Mouse (Mus musculus): ENCODE results near the gene Atp5h. TPM values are rescaled to one million over a fixed set of nuclear protein-coding genes. Genes with fewer than 3 reads are reported as not detected.

The Atp5h gene
- total and polyA plus RNA-seq, 3 experiments, result 107 to 764 (median 487) TPM

DNA sequence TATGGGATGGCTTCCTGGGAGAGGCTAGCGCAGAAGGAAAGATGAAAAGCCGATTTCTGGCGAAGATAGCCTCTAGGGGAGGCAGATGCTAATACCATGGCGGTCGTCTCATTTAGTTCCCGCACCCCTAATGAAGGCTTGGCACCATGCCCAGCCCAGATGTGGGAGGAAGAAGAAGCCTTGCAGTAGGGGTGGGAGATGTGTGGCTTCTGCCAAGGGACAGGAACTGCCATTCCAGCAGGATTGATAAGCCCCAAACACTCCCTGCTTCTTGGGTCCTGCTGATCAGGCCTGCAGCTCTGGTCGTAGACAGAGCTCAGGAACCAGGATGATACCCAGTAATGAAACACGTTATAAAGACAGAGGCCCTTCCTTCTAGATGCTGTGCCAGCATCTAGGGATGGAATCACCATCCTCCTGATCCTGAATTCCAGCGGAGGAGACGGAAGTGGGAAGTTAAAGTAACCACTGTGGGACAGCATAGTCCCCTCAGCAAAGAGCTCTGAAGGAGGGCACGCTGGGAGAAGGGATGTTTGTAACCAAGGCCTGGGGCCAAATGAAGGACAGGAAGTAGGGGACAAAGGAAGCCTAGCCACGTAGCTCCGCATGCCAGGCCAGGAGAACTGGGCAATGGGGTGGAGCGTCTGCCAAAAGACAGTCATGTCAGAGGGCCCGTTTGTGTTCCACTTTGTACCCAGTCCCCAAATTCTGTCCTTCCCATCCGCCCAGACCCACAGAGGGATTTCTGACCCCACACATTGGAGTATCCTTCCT, 35.9 kb downstream of the Atp5h start:
- H3K4me3 ChIP-seq (ENCODE audit: low read depth, low read length), result no peak overlapping the region
- peaks cover 7% of the 10 kb centered on the region for H3K9me3 ChIP-seq (replicated peaks)
- no peak for TF ChIP-seq POLR2AphosphoS5 (IDR thresholded peaks at IDR 0.05; ENCODE audit: insufficient replicate concordance, low read depth, low read length)
- no peak for TF ChIP-seq GATA2 (IDR thresholded peaks at IDR 0.05; ENCODE audit: borderline replicate concordance, low read depth, low read length)
- TF ChIP-seq GATA1 (IDR thresholded peaks at IDR 0.05; ENCODE audit: borderline replicate concordance, low read length), result no peak
- TF ChIP-seq CTCF (IDR thresholded peaks at IDR 0.05; ENCODE audit: low read depth, low read length), result no peak
- TF ChIP-seq TAL1 (conservative IDR thresholded peaks at IDR 0.05; ENCODE audit: low read depth, low read length), result no peak
- H3K36me3 ChIP-seq (replicated peaks), result no peaks in the 10 kb centered on the region
- no peak for ATAC-seq (ENCODE audit: extremely low read depth, insufficient number of reproducible peaks, low FRiP score, poor library complexity, severe bottlenecking)
- peaks cover 28% of the 10 kb centered on the region; the same call in 1 of the 2 replicates for H3K27me3 ChIP-seq (ENCODE audit: insufficient read depth, low read length)
- DNase-seq (ENCODE audit: low spot score), result no peak
- H3K4me1 ChIP-seq (ENCODE audit: insufficient read depth, low read depth, low read length), result no peaks in the 10 kb centered on the region

DNA sequence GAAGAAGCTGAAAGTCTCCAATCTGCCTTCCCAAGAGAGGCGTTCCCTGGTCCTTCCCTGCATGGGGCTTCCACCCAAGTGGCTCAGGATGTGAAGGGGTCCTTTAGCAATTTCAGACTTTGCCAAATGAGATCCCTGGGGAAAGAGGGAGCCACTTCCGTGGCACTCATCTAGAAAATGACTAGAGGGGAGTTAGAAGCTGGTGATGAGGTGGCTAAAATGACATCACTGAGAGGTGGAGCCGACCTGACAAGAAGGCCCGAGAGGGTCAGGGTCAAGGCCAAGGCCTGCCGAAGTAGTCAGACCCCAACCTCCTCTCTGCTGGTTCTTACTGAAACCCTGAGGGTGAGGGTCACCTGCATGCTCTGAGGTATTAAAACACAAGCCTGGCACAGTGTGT, 36.9 kb downstream of the Atp5h start:
- Histone ChIP-seq H3K27me3 (ENCODE audit: insufficient read depth, low read length) (peaks cover 28% of the 10 kb centered on the region; the same call in 1 of the 2 replicates), H3K4me3 (ENCODE audit: low read depth, low read length) (no peak overlapping the region), H3K36me3 (replicated peaks) (no peaks in the 10 kb centered on the region), H3K9me3 (replicated peaks) (peaks cover 10% of the 10 kb centered on the region), H3K4me1 (ENCODE audit: insufficient read depth, low read depth, low read length) (no peaks in the 10 kb centered on the region)
- DNase-seq (ENCODE audit: low spot score) (no peak), ATAC-seq (ENCODE audit: extremely low read depth, insufficient number of reproducible peaks, low FRiP score, poor library complexity, severe bottlenecking) (no peak)
- TF ChIP-seq CTCF (IDR thresholded peaks at IDR 0.05; ENCODE audit: low read depth, low read length), result no peak
- TF ChIP-seq POLR2AphosphoS5 (IDR thresholded peaks at IDR 0.05; ENCODE audit: insufficient replicate concordance, low read depth, low read length), result no peak
- TF ChIP-seq TAL1 (conservative IDR thresholded peaks at IDR 0.05; ENCODE audit: low read depth, low read length), result no peak
- no peak for TF ChIP-seq GATA1 (IDR thresholded peaks at IDR 0.05; ENCODE audit: borderline replicate concordance, low read length)
- no peak for TF ChIP-seq GATA2 (IDR thresholded peaks at IDR 0.05; ENCODE audit: borderline replicate concordance, low read depth, low read length)

DNA sequence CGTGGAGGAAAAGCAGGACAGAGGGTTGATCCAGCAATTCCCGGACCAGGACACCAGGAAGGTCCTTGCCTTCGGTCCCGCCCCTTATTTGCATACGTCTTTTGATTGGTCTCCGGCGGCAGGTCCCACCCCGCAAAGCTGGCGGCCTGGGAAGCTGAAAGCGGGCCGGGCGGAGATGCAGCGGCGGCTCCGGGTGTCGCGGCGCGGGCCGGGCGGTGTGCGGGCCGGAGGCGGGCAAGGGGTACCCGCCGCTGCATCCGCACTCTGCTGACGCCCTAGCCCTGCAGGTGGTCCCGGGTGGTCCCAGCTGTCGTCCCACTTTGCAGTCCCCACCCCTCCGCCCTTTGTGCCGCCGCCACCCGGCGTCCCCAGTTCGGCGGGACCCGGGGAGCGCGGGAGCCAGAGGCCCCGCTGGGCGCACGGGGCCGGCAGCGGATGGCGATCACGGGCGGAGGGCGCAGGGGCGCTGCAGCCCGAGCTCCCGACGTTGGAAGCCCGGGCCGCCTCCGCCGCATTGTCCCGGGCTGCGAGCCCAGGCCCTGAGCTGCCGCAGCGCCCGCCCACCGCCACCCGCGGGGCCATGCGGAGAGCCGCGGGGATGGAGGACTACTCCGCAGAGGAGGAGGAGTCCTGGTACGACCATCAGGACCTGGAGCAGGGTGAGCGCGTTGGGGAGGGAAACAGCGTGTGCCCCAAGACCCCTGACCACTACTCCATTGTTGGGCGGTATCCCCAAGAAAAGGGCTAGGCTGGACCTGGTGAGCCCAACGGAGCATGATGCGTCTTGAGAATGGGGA, 37.8 kb downstream of the Atp5h start, which contains the start of gene Cdr2l:
Gene Cdr2l, plus strand, starts transcription at position 174 of the 797 bp plus-strand sequence.
- ATAC-seq (ENCODE audit: extremely low read depth, insufficient number of reproducible peaks, low FRiP score, poor library complexity, severe bottlenecking), result no peak
- Histone ChIP-seq H3K36me3 (replicated peaks) (no peaks in the 10 kb centered on the region), H3K9me3 (replicated peaks) (peaks cover 11% of the 10 kb centered on the region), H3K4me3 (ENCODE audit: low read depth, low read length) (no peak within 1 kb of the TSS), H3K27me3 (ENCODE audit: insufficient read depth, low read length) (peaks cover 28% of the 10 kb centered on the region; the same call in 1 of the 2 replicates), H3K4me1 (ENCODE audit: insufficient read depth, low read depth, low read length) (no peaks in the 10 kb centered on the region)
- no peak for DNase-seq (ENCODE audit: low spot score)
- TF ChIP-seq TAL1 (conservative IDR thresholded peaks at IDR 0.05; ENCODE audit: low read depth, low read length) (no peak), POLR2AphosphoS5 (IDR thresholded peaks at IDR 0.05; ENCODE audit: insufficient replicate concordance, low read depth, low read length) (no peak), GATA1 (IDR thresholded peaks at IDR 0.05; ENCODE audit: borderline replicate concordance, low read length) (no peak), GATA2 (IDR thresholded peaks at IDR 0.05; ENCODE audit: borderline replicate concordance, low read depth, low read length) (no peak), CTCF (IDR thresholded peaks at IDR 0.05; ENCODE audit: low read depth, low read length) (no peak)

DNA sequence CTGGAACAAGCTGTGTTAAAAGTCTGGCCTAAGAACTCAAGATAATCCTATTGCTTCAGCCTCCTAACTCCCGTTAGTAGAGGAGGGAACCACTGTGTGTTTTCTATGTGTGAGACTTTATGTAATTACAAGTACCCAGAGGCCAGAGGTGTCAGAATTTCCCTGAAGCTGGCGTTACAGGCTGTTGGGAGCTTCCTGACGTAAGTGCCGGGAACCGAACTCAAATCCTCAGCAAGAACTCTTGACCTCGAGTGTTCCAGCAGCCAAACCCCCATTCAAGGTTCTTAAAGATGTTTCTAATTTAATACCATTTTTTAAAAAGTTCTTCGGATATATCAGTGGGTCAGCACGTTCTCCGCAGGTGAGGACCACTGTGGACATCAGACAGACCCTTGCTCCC, 38.5 kb downstream of the Atp5h start:
- Histone ChIP-seq H3K27me3 (ENCODE audit: insufficient read depth, low read length) (peaks cover 28% of the 10 kb centered on the region; the same call in 1 of the 2 replicates), H3K9me3 (replicated peaks) (peaks cover 11% of the 10 kb centered on the region), H3K4me3 (ENCODE audit: low read depth, low read length) (no peak overlapping the region), H3K4me1 (ENCODE audit: insufficient read depth, low read depth, low read length) (no peaks in the 10 kb centered on the region), H3K36me3 (replicated peaks) (no peaks in the 10 kb centered on the region)
- no peak for DNase-seq (ENCODE audit: low spot score)
- ATAC-seq (ENCODE audit: extremely low read depth, insufficient number of reproducible peaks, low FRiP score, poor library complexity, severe bottlenecking), result no peak
- TF ChIP-seq GATA1 (IDR thresholded peaks at IDR 0.05; ENCODE audit: borderline replicate concordance, low read length) (no peak), POLR2AphosphoS5 (IDR thresholded peaks at IDR 0.05; ENCODE audit: insufficient replicate concordance, low read depth, low read length) (no peak), GATA2 (IDR thresholded peaks at IDR 0.05; ENCODE audit: borderline replicate concordance, low read depth, low read length) (no peak), CTCF (IDR thresholded peaks at IDR 0.05; ENCODE audit: low read depth, low read length) (no peak)

DNA sequence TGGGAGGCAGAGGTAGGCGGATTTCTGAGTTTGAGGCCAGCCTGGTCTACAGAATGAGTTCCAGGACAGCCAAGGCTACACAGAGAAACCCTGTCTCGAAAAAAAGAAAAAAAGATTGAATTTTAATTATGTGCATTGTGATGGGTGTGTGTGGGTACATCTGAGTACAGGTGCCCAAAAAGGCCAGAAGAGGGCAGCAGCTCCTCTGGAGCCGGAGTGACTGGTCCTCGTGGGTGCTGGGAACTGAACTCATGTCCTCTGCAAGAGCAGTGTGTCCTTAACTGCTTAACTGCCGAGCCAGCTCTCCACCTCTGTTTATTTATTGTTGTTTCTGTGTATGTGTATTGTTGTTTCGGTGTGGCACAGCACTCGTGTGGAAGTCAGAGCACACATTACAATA, 41.9 kb downstream of the Atp5h start:
- no peaks in the 10 kb centered on the region for H3K36me3 ChIP-seq (replicated peaks)
- H3K4me1 ChIP-seq (ENCODE audit: insufficient read depth, low read depth, low read length), result no peaks in the 10 kb centered on the region; the same call in 1 of the 2 replicates
- no peak overlapping the region for H3K4me3 ChIP-seq (ENCODE audit: low read depth, low read length)
- TF ChIP-seq GATA2 (IDR thresholded peaks at IDR 0.05; ENCODE audit: borderline replicate concordance, low read depth, low read length) (no peak), POLR2AphosphoS5 (IDR thresholded peaks at IDR 0.05; ENCODE audit: insufficient replicate concordance, low read depth, low read length) (no peak), CTCF (IDR thresholded peaks at IDR 0.05; ENCODE audit: low read depth, low read length) (no peak), TAL1 (conservative IDR thresholded peaks at IDR 0.05; ENCODE audit: low read depth, low read length) (no peak)
- no peak for ATAC-seq (ENCODE audit: extremely low read depth, insufficient number of reproducible peaks, low FRiP score, poor library complexity, severe bottlenecking)
- DNase-seq (ENCODE audit: low spot score), result no peak
- peaks cover 11% of the 10 kb centered on the region for H3K9me3 ChIP-seq (replicated peaks)
- peaks cover 27% of the 10 kb centered on the region for H3K27me3 ChIP-seq (ENCODE audit: insufficient read depth, low read length)

DNA sequence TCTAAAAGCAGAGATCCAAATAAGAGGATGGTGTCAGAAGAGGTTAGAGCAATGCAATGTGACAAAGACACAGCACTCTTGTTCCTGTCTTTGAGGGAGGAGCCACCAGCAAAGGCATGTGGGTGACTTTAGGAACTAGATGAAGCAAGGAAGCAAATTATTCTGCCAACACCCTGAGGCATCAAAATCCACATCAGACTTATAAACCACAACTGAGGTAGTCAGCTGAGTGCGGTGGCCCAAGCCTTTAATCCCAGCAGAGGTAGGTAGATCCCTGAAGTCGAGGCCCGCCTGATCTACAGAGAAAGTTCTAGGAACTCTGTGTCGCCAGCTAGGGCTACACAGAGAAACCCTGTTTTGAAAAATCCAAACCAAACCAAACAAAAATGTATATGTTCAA, 42.5 kb downstream of the Atp5h start:
- no peak for ATAC-seq (ENCODE audit: extremely low read depth, insufficient number of reproducible peaks, low FRiP score, poor library complexity, severe bottlenecking)
- peaks cover 25% of the 10 kb centered on the region for H3K27me3 ChIP-seq (ENCODE audit: insufficient read depth, low read length)
- no peaks in the 10 kb centered on the region for H3K36me3 ChIP-seq (replicated peaks)
- peaks cover 10% of the 10 kb centered on the region for H3K9me3 ChIP-seq (replicated peaks)
- no peak for DNase-seq (ENCODE audit: low spot score)
- no peaks in the 10 kb centered on the region; the same call in 1 of the 2 replicates for H3K4me1 ChIP-seq (ENCODE audit: insufficient read depth, low read depth, low read length)
- H3K4me3 ChIP-seq (ENCODE audit: low read depth, low read length), result no peak overlapping the region
- TF ChIP-seq CTCF (IDR thresholded peaks at IDR 0.05; ENCODE audit: low read depth, low read length), result no peak
- no peak for TF ChIP-seq POLR2AphosphoS5 (IDR thresholded peaks at IDR 0.05; ENCODE audit: insufficient replicate concordance, low read depth, low read length)
- TF ChIP-seq GATA1 (IDR thresholded peaks at IDR 0.05; ENCODE audit: borderline replicate concordance, low read length), result no peak
- no peak for TF ChIP-seq TAL1 (conservative IDR thresholded peaks at IDR 0.05; ENCODE audit: low read depth, low read length)
- no peak for TF ChIP-seq GATA2 (IDR thresholded peaks at IDR 0.05; ENCODE audit: borderline replicate concordance, low read depth, low read length)

All from G1E (cell line).